Mouse (Mus musculus) c-Kit-positive CD71-positive TER-119-positive erythroid progenitor cells, embryonic 14.5 days (primary cell): ENCODE measurements around the gene Mkrn2os.

Source experiments
- DNase-seq: peaks from one replicate; pipeline ENCODE4 v3.0.0-alpha.2; 2013; ENCODE audit warnings: low spot score

Gene Mkrn2os

GRCm38 (mm10) chr6:115582328-115583115 is 9.9 kb downstream of the Mkrn2os start:
- DNase-seq, result no peak

GRCm38 (mm10) chr6:115580810-115581209 is 11.6 kb downstream of the Mkrn2os start:
- no peak for DNase-seq

- no peak for DNase-seq
Observed at GRCm38 (mm10) chr6:115577941-115578340, 14.4 kb downstream of the Mkrn2os start.

GRCm38 (mm10) chr6:115577407-115577806 is 15.0 kb downstream of the Mkrn2os start:
- DNase-seq, result no peak

GRCm38 (mm10) chr6:115574171-115574570 is 18.2 kb downstream of the Mkrn2os start:
- DNase-seq, result no peak

GRCm38 (mm10) chr6:115565479-115566045 is 26.8 kb downstream of the Mkrn2os start:
- DNase-seq, result no peak

GRCm38 (mm10) chr6:115559651-115560632 is 32.4 kb downstream of the Mkrn2os start:
- DNase-seq, result no peak

GRCm38 (mm10) chr6:115558176-115558575 is 34.2 kb downstream of the Mkrn2os start:
- no peak for DNase-seq

- DNase-seq, result no peak
Observed at GRCm38 (mm10) chr6:115555485-115555884, 36.9 kb downstream of the Mkrn2os start.

GRCm38 (mm10) chr6:115546276-115546675 is 46.1 kb downstream of the Mkrn2os start:
- DNase-seq, result peak; percentile 70

GRCm38 (mm10) chr6:115544442-115544970 is 47.9 kb downstream of the Mkrn2os start, which contains the start of gene Tsen2:
Gene Tsen2, plus strand, starts transcription at chr6:115544664.
- DNase-seq, result peak; percentile 92

GRCm38 (mm10) chr6:115542341-115542740 is 50.0 kb downstream of the Mkrn2os start:
- DNase-seq, result no peak

- DNase-seq, result no peak
Observed at GRCm38 (mm10) chr6:115541676-115542275, 50.6 kb downstream of the Mkrn2os start.

GRCm38 (mm10) chr6:115538645-115539429 is 53.5 kb downstream of the Mkrn2os start:
- peak; percentile 53 for DNase-seq

- DNase-seq, result no peak
Observed at GRCm38 (mm10) chr6:115536169-115536568, 56.2 kb downstream of the Mkrn2os start.

- no peak for DNase-seq
Observed at GRCm38 (mm10) chr6:115534617-115535016, 57.8 kb downstream of the Mkrn2os start.
